Mouse (Mus musculus): ENCODE results near the gene Cd109.

Cd109 gene

GRCm38 (mm10) chr9:78646008-78646777 lies 30.8 kb downstream of the Cd109 start:
- peak; percentile 81 for DNase-seq (ENCODE audit: low spot score)

GRCm38 (mm10) chr9:78648641-78649040 lies 33.3 kb downstream of the Cd109 start:
- DNase-seq (ENCODE audit: low spot score) = no peak

GRCm38 (mm10) chr9:78649398-78649797 lies 34.1 kb downstream of the Cd109 start:
- DNase-seq (ENCODE audit: low spot score) = no peak

- DNase-seq (ENCODE audit: low spot score) = no peak
These were observed 42.2 kb downstream of the Cd109 start for GRCm38 (mm10) chr9:78657564-78657963.

- no peak for DNase-seq (ENCODE audit: low spot score)
These were observed 56.2 kb downstream of the Cd109 start for GRCm38 (mm10) chr9:78671446-78671985.

- peak; percentile 78 for DNase-seq (ENCODE audit: low spot score)
These were observed 85.3 kb downstream of the Cd109 start for GRCm38 (mm10) chr9:78700691-78701090.

- DNase-seq (ENCODE audit: low spot score) = no peak
These were observed 87.3 kb downstream of the Cd109 start for GRCm38 (mm10) chr9:78702509-78703239.

- no peak for DNase-seq (ENCODE audit: low spot score)
These were observed 105.8 kb downstream of the Cd109 start for GRCm38 (mm10) chr9:78720888-78721798.

GRCm38 (mm10) chr9:78731931-78732330 lies 116.6 kb downstream of the Cd109 start:
- DNase-seq (ENCODE audit: low spot score) = no peak

GRCm38 (mm10) chr9:78735519-78735918 lies 120.2 kb downstream of the Cd109 start:
- DNase-seq (ENCODE audit: low spot score) = no peak

- no peak for DNase-seq (ENCODE audit: low spot score)
These were observed 126.7 kb downstream of the Cd109 start for GRCm38 (mm10) chr9:78742012-78742411.

- no peak for DNase-seq (ENCODE audit: low spot score)
These were observed 134.9 kb downstream of the Cd109 start for GRCm38 (mm10) chr9:78750246-78750645.
